ENCODE assay signal across 23 mouse cellular contexts in genomic region chr7:75866557-75866956, GRCm38 (mm10). TPM values are rescaled to one million over a fixed set of nuclear protein-coding genes. Genes with fewer than 3 reads are reported as not detected.
DNase-seq lines count a peak whose midpoint lies in the region; ATAC-seq and TF ChIP-seq lines count a peak whose summit lies in the region.
"Had no signal": no experiment of that assay in that cellular context is flagged by ENCODE, and none has a peak within 500 bp of the region (broad histone marks: within the 10 kb centered on the region; RNA-seq: fewer than 3 reads in every experiment).

No protein-coding gene starts in this region.

- TF ChIP-seq CTCF in liver, adult 2 months (IDR thresholded peaks at IDR 0.05; ENCODE audit: low read depth, low read length) = no peak

- 18% methylated on average over 13 of the region's 13 CpGs for WGBS in liver, adult 2 months
- WGBS in liver, embryonic 11.5 days = 85% methylated on average over 13 of the region's 13 CpGs
- 79% methylated on average over 13 of the region's 13 CpGs for WGBS in liver, embryonic 15.5 days (ENCODE audit: insufficient replicate concordance)
- WGBS in liver, embryonic 16.5 days (ENCODE audit: insufficient replicate concordance) = 80% methylated on average over 13 of the region's 13 CpGs
- WGBS in hindbrain, embryonic 16.5 days = 93% methylated on average over 13 of the region's 13 CpGs

- peak; percentile 64 for DNase-seq in liver, adult 2 months (ENCODE audit: extremely low read depth, low read depth, low spot score)
- no peak for DNase-seq in liver, embryonic 11.5 days (ENCODE audit: low spot score)
- no peak for DNase-seq in ovary, adult 18-20 months (ENCODE audit: low spot score)
- DNase-seq: adrenal gland, adult 2 months; adrenal gland, postnatal 10 days; adrenal gland, postnatal 25 days; cerebellum, adult 11 months; cerebellum, adult 18-20 months; cerebellum, adult 8-10 months; cerebellum, postnatal 36 days; embryo, embryonic 11 days had no signal

- H3K36me3 ChIP-seq in liver, adult 2 months (ENCODE audit: control insufficient read depth, insufficient read depth, low read length) = 0 out of 2 replicates have a peak, but pooled peaks cover 5% of the 10 kb centered on the region
- H3K36me3 ChIP-seq in liver, embryonic 11.5 days (ENCODE audit: control insufficient read depth, insufficient read depth, low read length) = peaks cover 30% of the 10 kb centered on the region
- H3K36me3 ChIP-seq in megakaryocyte, embryonic 14.5 days (replicated peaks; ENCODE audit: low read length) = peaks cover 77% of the 10 kb centered on the region
- H3K36me3 ChIP-seq in liver, embryonic 15.5 days (replicated peaks) = peaks cover 78% of the 10 kb centered on the region
- peaks cover 37% of the 10 kb centered on the region for H3K36me3 ChIP-seq in liver, embryonic 16.5 days (ENCODE audit: control insufficient read depth, insufficient read depth)
- H3K36me3 ChIP-seq in hindbrain, embryonic 16.5 days (ENCODE audit: control insufficient read depth, insufficient read depth, low read length) = peaks cover 26% of the 10 kb centered on the region

- no peak overlapping the region for H3K4me3 ChIP-seq in liver, adult 2 months (ENCODE audit: insufficient read depth, low read depth, low read length)
- no peak overlapping the region for H3K4me3 ChIP-seq in liver, embryonic 11.5 days (ENCODE audit: low read depth, low read length)
- H3K4me3 ChIP-seq in megakaryocyte, embryonic 14.5 days (replicated peaks) = peak overlapping the region; percentile 17
- H3K4me3 ChIP-seq in liver, embryonic 15.5 days (replicated peaks) = no peak overlapping the region
- no peak overlapping the region for H3K4me3 ChIP-seq in liver, embryonic 16.5 days (ENCODE audit: low read depth, low read length)
- no peak overlapping the region for H3K4me3 ChIP-seq in hindbrain, embryonic 16.5 days (ENCODE audit: low read length)
- H3K4me3 ChIP-seq: embryonic facial prominence, embryonic 13.5 days; embryonic facial prominence, embryonic 15.5 days; erythroblast, embryonic 14.5 days; forebrain, embryonic 10.5 days; forebrain, embryonic 12.5 days had no signal

- peaks cover 26% of the 10 kb centered on the region; the same call in 1 of the 2 replicates for H3K79me2 ChIP-seq in liver, adult 2 months (ENCODE audit: control insufficient read depth, insufficient read depth, low read length)

- no peak overlapping the region for H3K9ac ChIP-seq in liver, adult 2 months (ENCODE audit: low read depth, low read length)
- no peak overlapping the region for H3K9ac ChIP-seq in liver, embryonic 11.5 days (ENCODE audit: low read depth, low read length)
- no peak overlapping the region for H3K9ac ChIP-seq in liver, embryonic 15.5 days
- no peak overlapping the region for H3K9ac ChIP-seq in liver, embryonic 16.5 days (ENCODE audit: low read depth, low read length)
- H3K9ac ChIP-seq in hindbrain, embryonic 16.5 days (ENCODE audit: low read depth, low read length) = no peak overlapping the region
- H3K9ac ChIP-seq: embryonic facial prominence, embryonic 13.5 days; embryonic facial prominence, embryonic 15.5 days; forebrain, embryonic 12.5 days had no signal

- H3K27ac ChIP-seq in liver, adult 2 months (replicated peaks; ENCODE audit: insufficient read depth, low read depth, low read length) = no peak overlapping the region
- H3K27ac ChIP-seq in liver, embryonic 11.5 days (ENCODE audit: low read depth, low read length) = no peak overlapping the region; the same call in 1 of the 2 replicates
- H3K27ac ChIP-seq in liver, embryonic 15.5 days (replicated peaks) = peak overlapping the region; percentile 51; the same call in 1 of the 2 replicates
- no peak overlapping the region for H3K27ac ChIP-seq in liver, embryonic 16.5 days (ENCODE audit: low read length)
- H3K27ac ChIP-seq in hindbrain, embryonic 16.5 days (ENCODE audit: low read depth, low read length) = no peak overlapping the region
- H3K27ac ChIP-seq: embryonic facial prominence, embryonic 13.5 days; embryonic facial prominence, embryonic 15.5 days; forebrain, embryonic 10.5 days; forebrain, embryonic 12.5 days had no signal

- H3K9me3 ChIP-seq in liver, embryonic 11.5 days (ENCODE audit: control insufficient read depth, low read length) = no peaks in the 10 kb centered on the region; the same call in 1 of the 2 replicates
- H3K9me3 ChIP-seq in megakaryocyte, embryonic 14.5 days = no peaks in the 10 kb centered on the region
- H3K9me3 ChIP-seq in liver, embryonic 15.5 days (replicated peaks) = no peaks in the 10 kb centered on the region
- H3K9me3 ChIP-seq in liver, embryonic 16.5 days (replicated peaks; ENCODE audit: control insufficient read depth, low read length) = no peaks in the 10 kb centered on the region
- H3K9me3 ChIP-seq in hindbrain, embryonic 16.5 days (ENCODE audit: control insufficient read depth, low read length) = no peaks in the 10 kb centered on the region; the same call in 1 of the 2 replicates
- H3K9me3 ChIP-seq: embryonic facial prominence, embryonic 13.5 days; embryonic facial prominence, embryonic 15.5 days; forebrain, embryonic 12.5 days had no signal

- TF ChIP-seq POLR2A in liver, adult 2 months (IDR thresholded peaks at IDR 0.05; ENCODE audit: extremely low read depth, insufficient read depth, low read length) = no peak

- H3K4me2 ChIP-seq in liver, embryonic 11.5 days = no peak overlapping the region
- H3K4me2 ChIP-seq in liver, embryonic 15.5 days = no peak overlapping the region
- H3K4me2 ChIP-seq in liver, embryonic 16.5 days (ENCODE audit: low read depth, low read length) = no peak overlapping the region
- H3K4me2 ChIP-seq in hindbrain, embryonic 16.5 days (ENCODE audit: low read length) = no peak overlapping the region
- H3K4me2 ChIP-seq: embryonic facial prominence, embryonic 13.5 days; embryonic facial prominence, embryonic 15.5 days; forebrain, embryonic 12.5 days had no signal

- peaks cover 14% of the 10 kb centered on the region for H3K4me1 ChIP-seq in liver, adult 2 months (ENCODE audit: control insufficient read depth, insufficient read depth, low read length)
- H3K4me1 ChIP-seq in liver, embryonic 11.5 days (replicated peaks; ENCODE audit: control insufficient read depth, insufficient read depth, low read length) = peaks cover 18% of the 10 kb centered on the region
- peaks cover 84% of the 10 kb centered on the region for H3K4me1 ChIP-seq in megakaryocyte, embryonic 14.5 days
- peaks cover 77% of the 10 kb centered on the region for H3K4me1 ChIP-seq in liver, embryonic 15.5 days (replicated peaks)
- H3K4me1 ChIP-seq in liver, embryonic 16.5 days (ENCODE audit: control insufficient read depth, low read depth, low read length) = peaks cover 32% of the 10 kb centered on the region
- peaks cover 3% of the 10 kb centered on the region; the same call in 1 of the 2 replicates for H3K4me1 ChIP-seq in hindbrain, embryonic 16.5 days (ENCODE audit: control insufficient read depth, insufficient read depth, low read depth, low read length)
- H3K4me1 ChIP-seq: embryonic facial prominence, embryonic 15.5 days; forebrain, embryonic 12.5 days had no signal

- ATAC-seq in liver, embryonic 11.5 days (replicated peaks; ENCODE audit: low FRiP score) = no peak
- ATAC-seq in megakaryocyte, adult 5-6 weeks (ENCODE audit: poor library complexity, severe bottlenecking) = no peak
- ATAC-seq in liver, embryonic 15.5 days (ENCODE audit: insufficient read depth) = no peak
- peak; percentile 6; the same call in 1 of the 2 replicates for ATAC-seq in liver, embryonic 16.5 days (ENCODE audit: low read depth)
- ATAC-seq in hindbrain, embryonic 16.5 days = no peak
- ATAC-seq: forebrain, embryonic 14.5 days; forebrain, embryonic 16.5 days had no signal

- no peaks in the 10 kb centered on the region for H3K27me3 ChIP-seq in liver, adult 2 months (ENCODE audit: control insufficient read depth, insufficient read depth, low read length)
- H3K27me3 ChIP-seq in liver, embryonic 11.5 days (replicated peaks; ENCODE audit: control insufficient read depth, insufficient read depth, low read length) = no peaks in the 10 kb centered on the region
- H3K27me3 ChIP-seq in megakaryocyte, embryonic 14.5 days (replicated peaks) = no peaks in the 10 kb centered on the region
- H3K27me3 ChIP-seq in liver, embryonic 15.5 days = no peaks in the 10 kb centered on the region
- H3K27me3 ChIP-seq in liver, embryonic 16.5 days (ENCODE audit: control insufficient read depth, insufficient read depth, low read depth, low read length) = no peaks in the 10 kb centered on the region
- no peaks in the 10 kb centered on the region for H3K27me3 ChIP-seq in hindbrain, embryonic 16.5 days (replicated peaks; ENCODE audit: control insufficient read depth, insufficient read depth, low read length)
- H3K27me3 ChIP-seq: embryonic facial prominence, embryonic 13.5 days; embryonic facial prominence, embryonic 15.5 days; forebrain, embryonic 12.5 days had no signal

RNA-seq across cellular contexts. Expression of gene Klhl25, which starts 18.4 kb away (rescaled TPM):
- 10.9 and 12.0 TPM in 2 replicates for total RNA-seq in liver, adult 2 months (2014; rRNA removed)
- 20.0 and 27.9 TPM in 2 replicates for polyA plus RNA-seq in liver, adult 2 months (2012; rRNA removed)
- polyA plus RNA-seq in liver, embryonic 11.5 days (2014; fragmentation: Nextera tagmentation; extraction: Ambion mirVana) = 11.6 and 12.9 TPM in 2 replicates
- polyA plus RNA-seq in megakaryocyte, embryonic 14.5 days (2012; ENCODE audit: insufficient read depth, low replicate concordance) = 2.8 and 11.9 TPM in 2 replicates
- total RNA-seq in megakaryocyte, adult 5-6 weeks (2015) = 6.4 and 7.6 TPM in 2 replicates
- 11.4 and 12.6 TPM in 2 replicates for total RNA-seq in megakaryocyte, adult 5-6 weeks (2017)
- polyA plus RNA-seq in liver, embryonic 15.5 days (2015; fragmentation: Nextera tagmentation; extraction: Ambion mirVana) = 15.5 and 19.8 TPM in 2 replicates
- 19.4 and 22.5 TPM in 2 replicates for polyA plus RNA-seq in liver, embryonic 16.5 days (2015; fragmentation: Nextera tagmentation; extraction: Ambion mirVana)
- 30.8 and 33.0 TPM in 2 replicates for polyA plus RNA-seq in hindbrain, embryonic 16.5 days (2015; fragmentation: Nextera tagmentation; extraction: Ambion mirVana)
